Mouse (Mus musculus) adrenal gland, adult (tissue): ENCODE measurements around the gene C87977.
"Not testable (repeated sequence)": the region's sequence is repeated elsewhere in the genome, so short reads cannot be mapped to it uniquely, and the experiment has no call there.

Experiments used
- DNase-seq, 2 experiments: peaks; one replicate each; pipeline ENCODE4 v3.0.0; 2022 to 2023; ENCODE audit warnings: low spot score in 1 of 2; ENCODE audit not compliant: inconsistent age in 2 of 2

C87977 gene

DNA sequence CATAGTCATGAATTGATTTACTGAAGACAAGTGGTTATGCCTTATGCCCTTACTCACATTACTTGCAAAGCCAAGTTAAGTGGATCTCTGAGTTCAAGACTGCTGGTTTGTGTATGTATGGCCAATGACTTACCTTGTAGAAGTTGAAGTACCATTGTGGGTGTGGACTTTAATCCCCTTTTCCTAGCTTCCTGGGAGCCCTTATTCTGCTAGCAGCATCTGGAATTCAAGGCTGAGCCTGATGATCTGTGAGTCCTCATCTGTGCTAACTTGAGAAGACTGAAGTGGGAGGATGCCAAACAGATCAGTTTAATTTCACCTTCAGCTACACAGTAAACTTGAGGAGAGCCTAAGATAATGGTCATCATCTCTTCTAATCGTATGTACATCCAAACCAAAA, at the start of gene C87977:
Gene C87977 (minus strand): TSS at position 101 of the 400 bp plus-strand sequence.
- DNase-seq = not testable (repeated sequence)

DNA sequence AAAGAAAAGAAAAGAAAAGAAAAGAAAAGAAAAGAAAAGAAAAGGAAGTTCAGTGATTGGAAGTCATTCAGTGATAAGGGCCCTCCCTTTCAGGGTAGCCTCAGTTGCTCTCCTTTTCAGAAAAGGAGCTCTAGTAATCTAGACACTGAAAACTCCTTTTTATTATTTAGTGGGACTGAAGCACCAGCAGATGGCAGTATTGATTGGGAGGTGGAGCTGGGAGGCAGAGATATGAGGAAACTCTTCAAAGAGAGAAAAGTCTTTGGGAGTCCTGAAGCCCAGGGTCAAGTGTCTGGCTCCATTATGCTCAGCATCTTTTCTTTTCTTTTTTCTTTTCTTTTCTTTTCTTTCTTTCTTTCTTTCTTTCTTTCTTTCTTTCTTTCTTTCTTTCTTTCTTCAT, 41.6 kb upstream of the C87977 start:
- not testable (repeated sequence) for DNase-seq

GRCm38 (mm10) chr4:144190419-144190818, 22.7 kb downstream of the C87977 start, which contains the start of gene Oog2:
Gene Oog2 (plus strand): TSS chr4:144190719.
- DNase-seq = no peak

DNA sequence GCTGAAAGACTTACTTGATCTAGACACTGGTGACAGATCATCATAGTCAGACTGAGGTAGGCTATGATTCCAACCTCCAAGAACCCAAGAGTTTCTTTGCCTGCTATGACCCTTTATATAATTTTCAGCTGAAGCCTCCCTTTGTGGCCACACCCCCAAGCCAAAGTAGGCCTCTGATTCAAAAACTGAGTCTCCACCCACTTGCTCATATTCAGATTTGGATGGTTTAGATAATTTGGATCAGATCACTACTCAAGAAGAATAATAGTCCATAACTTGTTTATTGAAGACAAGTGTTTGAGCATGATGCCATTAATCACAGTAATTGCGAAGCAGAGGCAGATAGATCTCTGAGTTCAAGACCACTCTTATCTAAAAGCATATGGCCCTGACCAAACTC, 50.6 kb downstream of the C87977 start, which contains the start of gene Oog3:
Gene Oog3 (minus strand): TSS at position 101 of the 400 bp plus-strand sequence.
- DNase-seq = no peak
